Mouse (Mus musculus) adrenal gland (tissue): Measurements from ENCODE around the gene Ddx28.
"Not testable (repeated sequence)": the region's sequence is repeated elsewhere in the genome, so short reads cannot be mapped to it uniquely, and the experiment has no call there.

Experiments
- intact Hi-C: fragments of 180-260 bp; cut with DNase I; formaldehyde crosslinking; loops from one replicate; pipeline ENCODE4 v1.15.1; 2025

Ddx28 gene

GRCm38 (mm10) chr8:106017130-106017529 is 5.4 kb upstream of the Ddx28 start:
- intact Hi-C loops: no loop called here

GRCm38 (mm10) chr8:106016284-106016683 is 4.6 kb upstream of the Ddx28 start:
- intact Hi-C loops: no loop called here

GRCm38 (mm10) chr8:106012203-106012602 is 521 bp upstream of the Ddx28 start:
- intact Hi-C loops: not testable (repeated sequence)

GRCm38 (mm10) chr8:106010748-106011642 is 687 bp downstream of the Ddx28 start:
- intact Hi-C loops: no loop called here

- intact Hi-C loops: not testable (repeated sequence)
Observed at GRCm38 (mm10) chr8:106007891-106008290, 3.8 kb downstream of the Ddx28 start.

GRCm38 (mm10) chr8:106007135-106007534 is 4.5 kb downstream of the Ddx28 start:
- intact Hi-C loops: no loop called here

GRCm38 (mm10) chr8:106006413-106006812 is 5.3 kb downstream of the Ddx28 start:
- intact Hi-C loops: no loop called here

- intact Hi-C loops: no loop called here
Observed at GRCm38 (mm10) chr8:106005875-106006274, 5.8 kb downstream of the Ddx28 start, which contains the start of gene Dpep2nb. Gene Dpep2nb (minus strand): TSS chr8:106005975.

GRCm38 (mm10) chr8:106004538-106005207 is 7.0 kb downstream of the Ddx28 start:
- intact Hi-C loops: no loop called here

- intact Hi-C loops: no loop called here
Observed at GRCm38 (mm10) chr8:106001908-106002307, 9.8 kb downstream of the Ddx28 start.

GRCm38 (mm10) chr8:105998971-105999370 is 12.7 kb downstream of the Ddx28 start:
- intact Hi-C loops: no loop called here

- intact Hi-C loops: no loop called here
Observed at GRCm38 (mm10) chr8:105996359-105996758, 15.3 kb downstream of the Ddx28 start.

GRCm38 (mm10) chr8:105993226-105993625 is 18.5 kb downstream of the Ddx28 start:
- intact Hi-C loops: no loop called here

- intact Hi-C loops: no loop called here
Observed at GRCm38 (mm10) chr8:105992499-105992898, 19.2 kb downstream of the Ddx28 start.

- intact Hi-C loops: loop anchor here (1.0 kb wide), 1 partner anchor 31 kb away; no protein-coding TSS in a partner anchor
Observed at GRCm38 (mm10) chr8:105991546-105991945, 20.1 kb downstream of the Ddx28 start.

- intact Hi-C loops: loop anchor here (1.0 kb wide), 1 partner anchor 31 kb away; no protein-coding TSS in a partner anchor
Observed at GRCm38 (mm10) chr8:105990856-105991387, 20.8 kb downstream of the Ddx28 start, which contains the start of gene Dus2. Gene Dus2 (plus strand): TSS chr8:105991337.

GRCm38 (mm10) chr8:105988546-105988945 is 23.1 kb downstream of the Ddx28 start:
- intact Hi-C loops: no loop called here

- intact Hi-C loops: not testable (repeated sequence)
Observed at GRCm38 (mm10) chr8:105983406-105983805, 28.3 kb downstream of the Ddx28 start.

- intact Hi-C loops: no loop called here
Observed at GRCm38 (mm10) chr8:105981146-105981545, 30.5 kb downstream of the Ddx28 start.

- intact Hi-C loops: no loop called here
Observed at GRCm38 (mm10) chr8:105979325-105979724, 32.4 kb downstream of the Ddx28 start, which contains the start of gene Dpep3. Gene Dpep3 (minus strand): TSS chr8:105979429.

- intact Hi-C loops: no loop called here
Observed at GRCm38 (mm10) chr8:105975363-105975762, 36.3 kb downstream of the Ddx28 start.
